Mouse (Mus musculus): Measurements from ENCODE around the gene Lrrk1. TPM values are rescaled to one million over a fixed set of nuclear protein-coding genes. Genes with fewer than 3 reads are reported as not detected.

Lrrk1 gene
- polyA plus RNA-seq, 1 experiment from 2014 or later = 9.1 TPM

- H3K4me1 ChIP-seq (replicated peaks) = no peaks in the 10 kb centered on the region
- no peak for ATAC-seq (ENCODE audit: insufficient number of reproducible peaks, low FRiP score)
- peaks cover 9% of the 10 kb centered on the region for H3K36me3 ChIP-seq
- H3K27ac ChIP-seq (ENCODE audit: poor library complexity, severe bottlenecking) = no peak overlapping the region
- no peak overlapping the region for H3K4me3 ChIP-seq
- WGBS = 80% methylated on average over 4 of the region's 4 CpGs
- peaks cover 15% of the 10 kb centered on the region for H3K9me3 ChIP-seq (replicated peaks)
- H3K9ac ChIP-seq = no peak overlapping the region
- no peak overlapping the region for H3K4me2 ChIP-seq
- no peaks in the 10 kb centered on the region for H3K27me3 ChIP-seq (replicated peaks)
Observed at GRCm38 (mm10) chr7:66359044-66359443, 29.1 kb downstream of the Lrrk1 start.

- no peak for ATAC-seq (ENCODE audit: insufficient number of reproducible peaks, low FRiP score)
- no peak overlapping the region for H3K9ac ChIP-seq
- H3K9me3 ChIP-seq (replicated peaks) = peaks cover 15% of the 10 kb centered on the region
- peaks cover 9% of the 10 kb centered on the region for H3K36me3 ChIP-seq
- H3K27me3 ChIP-seq (replicated peaks) = no peaks in the 10 kb centered on the region
- H3K4me1 ChIP-seq (replicated peaks) = no peaks in the 10 kb centered on the region
- no peak overlapping the region for H3K4me3 ChIP-seq
- no peak overlapping the region for H3K27ac ChIP-seq (ENCODE audit: poor library complexity, severe bottlenecking)
- 86% methylated on average over 3 of the region's 3 CpGs for WGBS
- H3K4me2 ChIP-seq = no peak overlapping the region
Observed at GRCm38 (mm10) chr7:66358461-66358860, 29.7 kb downstream of the Lrrk1 start.

DNA sequence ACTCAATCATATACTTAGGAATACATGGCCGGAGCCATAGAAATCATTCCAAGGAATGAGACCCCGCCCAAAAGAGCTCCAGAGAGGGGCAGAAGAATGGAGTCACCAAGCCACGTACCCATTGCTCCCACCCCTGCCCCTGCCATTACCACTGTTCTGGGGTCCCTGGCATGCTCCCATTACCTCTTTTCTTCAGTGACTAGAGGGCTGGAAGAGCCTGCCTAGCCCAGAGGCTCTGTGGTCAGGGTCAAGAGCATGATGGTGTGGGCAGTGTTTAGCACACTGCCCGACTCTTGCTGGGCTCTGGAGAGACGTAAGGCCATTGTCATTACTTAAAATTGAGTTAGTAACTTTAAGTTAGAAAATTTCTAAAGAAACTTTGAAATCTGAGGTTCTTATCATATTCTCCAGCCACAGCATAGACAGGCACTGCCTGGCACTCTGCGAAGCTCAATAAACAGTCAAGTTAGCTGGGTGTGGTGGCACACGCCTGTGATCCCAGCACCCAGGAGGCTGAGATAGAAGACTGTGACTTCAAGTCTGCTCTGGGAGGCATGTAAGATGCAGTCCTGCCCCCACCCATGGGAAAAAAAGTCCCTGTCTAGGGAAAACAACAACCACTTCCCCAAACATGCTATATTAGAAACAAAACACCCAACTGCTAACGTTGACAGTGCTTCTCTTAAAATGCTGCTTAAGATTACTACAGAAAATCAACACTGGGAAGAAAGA lies 32.2 kb downstream of the Lrrk1 start:
- Histone ChIP-seq H3K9ac (no peak overlapping the region), H3K4me2 (no peak overlapping the region), H3K27ac (ENCODE audit: poor library complexity, severe bottlenecking) (no peak overlapping the region), H3K9me3 (replicated peaks) (peaks cover 3% of the 10 kb centered on the region; the same call in 1 of the 2 replicates), H3K4me1 (replicated peaks) (no peaks in the 10 kb centered on the region), H3K36me3 (peaks cover 6% of the 10 kb centered on the region), H3K27me3 (replicated peaks) (no peaks in the 10 kb centered on the region), H3K4me3 (no peak overlapping the region)
- 75% methylated on average over 8 of the region's 8 CpGs for WGBS
- no peak for ATAC-seq (ENCODE audit: insufficient number of reproducible peaks, low FRiP score)

GRCm38 (mm10) chr7:66354911-66355310 lies 33.2 kb downstream of the Lrrk1 start:
- Histone ChIP-seq H3K9ac (no peak overlapping the region), H3K36me3 (no peaks in the 10 kb centered on the region), H3K4me2 (no peak overlapping the region), H3K27ac (ENCODE audit: poor library complexity, severe bottlenecking) (no peak overlapping the region), H3K27me3 (replicated peaks) (no peaks in the 10 kb centered on the region), H3K4me3 (no peak overlapping the region), H3K9me3 (replicated peaks) (no peaks in the 10 kb centered on the region), H3K4me1 (replicated peaks) (peaks cover 1% of the 10 kb centered on the region; the same call in 1 of the 2 replicates)
- no peak for ATAC-seq (ENCODE audit: insufficient number of reproducible peaks, low FRiP score)
- 53% methylated on average over 3 of the region's 3 CpGs for WGBS

- no peak overlapping the region for H3K9ac ChIP-seq
- no peak overlapping the region for H3K4me2 ChIP-seq
- no peaks in the 10 kb centered on the region for H3K9me3 ChIP-seq (replicated peaks)
- H3K4me1 ChIP-seq (replicated peaks) = peaks cover 9% of the 10 kb centered on the region; the same call in 1 of the 2 replicates
- H3K27ac ChIP-seq (ENCODE audit: poor library complexity, severe bottlenecking) = no peak overlapping the region
- no peak for ATAC-seq (ENCODE audit: insufficient number of reproducible peaks, low FRiP score)
- WGBS = 84% methylated on average over 4 of the region's 4 CpGs
- no peaks in the 10 kb centered on the region for H3K27me3 ChIP-seq (replicated peaks)
- no peak overlapping the region for H3K4me3 ChIP-seq
- H3K36me3 ChIP-seq = no peaks in the 10 kb centered on the region
Observed at GRCm38 (mm10) chr7:66351074-66351473, 37.1 kb downstream of the Lrrk1 start.

- Histone ChIP-seq H3K9ac (no peak overlapping the region), H3K4me3 (no peak overlapping the region), H3K4me1 (replicated peaks) (peaks cover 9% of the 10 kb centered on the region; the same call in 1 of the 2 replicates), H3K27me3 (replicated peaks) (no peaks in the 10 kb centered on the region), H3K36me3 (no peaks in the 10 kb centered on the region), H3K27ac (ENCODE audit: poor library complexity, severe bottlenecking) (no peak overlapping the region), H3K4me2 (no peak overlapping the region), H3K9me3 (replicated peaks) (no peaks in the 10 kb centered on the region)
- WGBS = 54% methylated on average over 11 of the region's 11 CpGs
- ATAC-seq (ENCODE audit: insufficient number of reproducible peaks, low FRiP score) = no peak
Observed at GRCm38 (mm10) chr7:66349670-66350069, 38.5 kb downstream of the Lrrk1 start.

DNA sequence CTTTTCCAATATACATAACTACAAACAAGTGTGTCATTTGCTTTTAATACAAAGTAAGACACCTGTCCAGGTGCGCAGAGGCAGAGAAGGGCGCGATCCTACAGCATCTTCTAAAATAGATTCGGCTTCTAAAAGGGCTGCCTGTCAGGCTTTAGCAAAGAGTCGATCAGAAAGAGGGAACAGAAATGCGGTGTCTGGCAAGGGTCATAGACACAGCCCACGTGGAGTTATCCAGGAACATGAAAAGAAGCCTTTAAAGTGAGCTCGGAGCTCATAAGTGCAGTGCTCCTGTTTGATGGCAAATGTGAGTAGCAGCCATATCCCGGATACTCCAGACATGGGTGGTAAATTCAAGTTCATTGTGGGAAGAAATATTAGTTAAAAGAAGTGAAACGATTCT lies 39.6 kb downstream of the Lrrk1 start:
- no peak for ATAC-seq (ENCODE audit: insufficient number of reproducible peaks, low FRiP score)
- H3K9ac ChIP-seq = no peak overlapping the region
- no peaks in the 10 kb centered on the region for H3K9me3 ChIP-seq (replicated peaks)
- no peak overlapping the region for H3K4me3 ChIP-seq
- peaks cover 9% of the 10 kb centered on the region; the same call in 1 of the 2 replicates for H3K4me1 ChIP-seq (replicated peaks)
- no peaks in the 10 kb centered on the region for H3K36me3 ChIP-seq
- H3K27ac ChIP-seq (ENCODE audit: poor library complexity, severe bottlenecking) = no peak overlapping the region
- no peak overlapping the region for H3K4me2 ChIP-seq
- 82% methylated on average over 10 of the region's 10 CpGs for WGBS
- H3K27me3 ChIP-seq (replicated peaks) = no peaks in the 10 kb centered on the region

DNA sequence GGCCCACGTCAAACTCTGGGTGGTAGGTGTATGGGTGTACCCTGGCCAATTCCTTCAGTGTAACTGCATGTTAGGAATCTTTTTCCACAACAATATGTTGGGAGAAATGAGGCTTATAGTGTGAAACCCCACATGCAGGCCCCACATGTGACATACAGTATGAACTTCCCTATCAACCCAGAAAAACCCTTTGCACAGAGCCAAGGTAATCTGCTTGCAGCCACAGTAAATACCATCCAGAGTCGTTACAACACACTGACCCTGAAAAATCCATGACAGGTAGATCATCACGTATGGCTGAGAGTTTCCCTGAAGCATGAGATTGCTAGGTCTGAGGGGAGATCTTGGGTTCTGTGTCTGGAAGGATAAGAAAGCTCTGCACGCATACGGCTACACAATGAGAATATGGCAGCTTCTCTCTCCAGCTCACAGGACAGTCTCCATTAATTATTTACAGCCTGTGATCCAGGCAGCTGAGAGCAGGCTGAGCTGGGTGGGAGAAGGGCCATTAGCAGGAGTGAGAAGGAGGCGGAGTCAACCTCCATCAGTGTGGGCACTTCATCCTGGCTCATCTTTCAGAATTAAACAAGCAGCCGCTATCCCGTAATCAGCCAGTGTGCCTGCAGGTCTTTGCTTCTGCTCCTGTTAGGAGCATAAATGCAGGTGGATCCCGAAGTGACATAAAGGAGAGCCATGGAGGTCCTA lies 41.0 kb downstream of the Lrrk1 start:
- ATAC-seq (ENCODE audit: insufficient number of reproducible peaks, low FRiP score) = no peak
- WGBS = 64% methylated on average over 9 of the region's 9 CpGs
- Histone ChIP-seq H3K4me1 (replicated peaks) (peaks cover 9% of the 10 kb centered on the region; the same call in 1 of the 2 replicates), H3K36me3 (no peaks in the 10 kb centered on the region), H3K27ac (ENCODE audit: poor library complexity, severe bottlenecking) (no peak overlapping the region), H3K4me2 (no peak overlapping the region), H3K9me3 (replicated peaks) (no peaks in the 10 kb centered on the region), H3K4me3 (no peak overlapping the region), H3K9ac (no peak overlapping the region), H3K27me3 (replicated peaks) (no peaks in the 10 kb centered on the region)

DNA sequence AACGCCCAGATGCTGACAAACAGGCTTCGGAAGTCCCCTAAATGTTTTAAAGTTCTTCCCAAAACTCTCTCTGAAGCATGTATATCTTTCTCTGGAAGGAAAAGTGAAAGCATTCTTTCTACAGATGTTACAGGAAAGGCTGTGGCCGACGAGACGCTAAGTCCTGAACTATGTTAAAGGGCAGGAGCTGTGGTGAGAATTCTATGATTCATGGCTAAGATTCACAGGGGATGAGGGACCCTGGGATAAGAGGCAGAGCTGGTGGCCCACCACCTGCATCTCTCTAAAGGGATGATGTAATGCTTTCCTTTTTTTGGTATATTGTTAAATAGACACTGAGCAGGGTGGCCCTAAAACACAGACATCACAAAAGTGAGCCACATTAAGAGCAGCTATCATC lies 44.8 kb downstream of the Lrrk1 start:
- 77% methylated on average over 5 of the region's 5 CpGs for WGBS
- no peak for ATAC-seq (ENCODE audit: insufficient number of reproducible peaks, low FRiP score)
- Histone ChIP-seq H3K27me3 (replicated peaks) (no peaks in the 10 kb centered on the region), H3K4me2 (no peak overlapping the region), H3K4me1 (replicated peaks) (peaks cover 19% of the 10 kb centered on the region), H3K4me3 (no peak overlapping the region), H3K9ac (no peak overlapping the region), H3K9me3 (replicated peaks) (no peaks in the 10 kb centered on the region), H3K27ac (ENCODE audit: poor library complexity, severe bottlenecking) (no peak overlapping the region), H3K36me3 (no peaks in the 10 kb centered on the region)

GRCm38 (mm10) chr7:66342831-66343230 lies 45.3 kb downstream of the Lrrk1 start:
- Histone ChIP-seq H3K27me3 (replicated peaks) (no peaks in the 10 kb centered on the region), H3K9me3 (replicated peaks) (no peaks in the 10 kb centered on the region), H3K4me1 (replicated peaks) (peaks cover 19% of the 10 kb centered on the region), H3K36me3 (no peaks in the 10 kb centered on the region), H3K27ac (ENCODE audit: poor library complexity, severe bottlenecking) (no peak overlapping the region), H3K4me3 (no peak overlapping the region), H3K9ac (no peak overlapping the region), H3K4me2 (no peak overlapping the region)
- WGBS = 67% methylated on average over 6 of the region's 6 CpGs
- ATAC-seq (ENCODE audit: insufficient number of reproducible peaks, low FRiP score) = no peak

GRCm38 (mm10) chr7:66342323-66342722 lies 45.8 kb downstream of the Lrrk1 start:
- Histone ChIP-seq H3K36me3 (no peaks in the 10 kb centered on the region), H3K4me2 (no peak overlapping the region), H3K9me3 (replicated peaks) (no peaks in the 10 kb centered on the region), H3K4me1 (replicated peaks) (peaks cover 19% of the 10 kb centered on the region), H3K4me3 (no peak overlapping the region), H3K9ac (no peak overlapping the region), H3K27ac (ENCODE audit: poor library complexity, severe bottlenecking) (no peak overlapping the region), H3K27me3 (replicated peaks) (no peaks in the 10 kb centered on the region)
- 41% methylated on average over 4 of the region's 4 CpGs for WGBS
- ATAC-seq (ENCODE audit: insufficient number of reproducible peaks, low FRiP score) = no peak

Measured in heart, embryonic 12.5 days (tissue).